Mouse (Mus musculus): ENCODE measurements around the gene Zfp536. TPM values are rescaled to one million over a fixed set of nuclear protein-coding genes. Genes with fewer than 3 reads are reported as not detected.

Zfp536 gene
- total RNA-seq, 2 experiments from 2014 or later: 32.0 to 38.0 TPM

DNA sequence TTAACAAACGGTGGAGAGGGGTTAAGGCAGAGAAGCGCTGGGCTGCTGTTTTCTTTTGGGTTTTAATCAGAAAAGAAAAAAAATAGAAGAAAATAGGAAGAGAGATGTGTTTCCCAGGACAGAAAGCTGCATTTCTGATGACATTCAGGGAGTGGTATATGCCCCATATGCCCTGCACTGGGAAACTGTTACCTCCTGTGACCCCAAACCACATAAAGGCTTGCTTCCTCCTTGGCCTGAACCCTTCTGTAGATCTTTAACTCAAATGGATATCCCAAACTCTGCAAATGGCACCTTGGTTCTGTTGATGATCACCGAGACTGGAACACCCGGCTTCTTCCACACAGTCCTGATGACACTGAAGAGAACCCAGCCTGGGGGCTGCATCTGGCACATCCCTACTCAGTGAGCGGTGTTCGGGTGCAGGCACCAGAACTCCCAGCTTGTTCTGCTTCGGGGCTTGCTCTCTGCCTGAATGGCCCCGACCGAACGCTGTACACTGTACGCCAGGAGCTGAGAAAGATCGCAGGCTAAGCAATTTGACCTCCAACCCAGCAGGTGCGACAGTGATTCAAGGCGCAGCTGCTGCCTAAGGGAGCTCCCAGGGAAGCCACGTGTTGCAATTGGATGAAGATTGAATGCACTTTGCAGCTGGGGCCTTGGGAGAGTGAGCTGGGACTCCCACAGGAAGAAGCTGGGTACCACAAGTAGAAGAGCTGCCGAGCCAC is 334.2 kb downstream of the Zfp536 start:
- no peak for DNase-seq (ENCODE audit: low spot score in 2 of 2)
- intact Hi-C loops (cut with DNase I): no loop called here

GRCm38 (mm10) chr7:37437887-37438286 is 335.6 kb downstream of the Zfp536 start:
- DNase-seq (ENCODE audit: low spot score in 2 of 2): no peak
- intact Hi-C loops (cut with DNase I): no loop called here

- intact Hi-C loops (cut with DNase I): no loop called here
- no peak for DNase-seq (ENCODE audit: low spot score in 2 of 2)
Observed at GRCm38 (mm10) chr7:37433156-37433555, 340.3 kb downstream of the Zfp536 start.

- intact Hi-C loops (cut with DNase I): no loop called here
- no peak for DNase-seq (ENCODE audit: low spot score in 2 of 2)
Observed at GRCm38 (mm10) chr7:37431471-37431870, 342.0 kb downstream of the Zfp536 start.

DNA sequence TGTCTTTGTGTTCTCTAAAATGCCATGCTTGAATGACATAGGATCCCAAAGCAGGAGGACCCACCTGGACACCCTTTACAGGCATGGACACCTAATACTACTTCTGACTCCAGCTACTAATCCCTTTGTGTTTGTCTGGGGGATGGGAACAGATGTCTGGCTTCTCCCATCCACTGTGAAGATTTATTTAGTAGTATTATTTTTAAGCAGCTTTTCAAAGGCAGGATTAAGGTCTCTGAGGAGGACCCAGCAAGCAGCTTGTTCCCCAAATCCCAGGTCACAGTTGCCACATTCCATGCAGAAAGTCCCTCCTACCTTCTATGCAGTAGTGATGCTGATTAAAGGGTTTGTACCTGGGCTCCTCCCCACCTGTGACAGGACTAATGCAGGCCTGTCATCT is 347.4 kb downstream of the Zfp536 start:
- intact Hi-C loops (cut with DNase I): no loop called here
- no peak for DNase-seq (ENCODE audit: low spot score in 2 of 2)

DNA sequence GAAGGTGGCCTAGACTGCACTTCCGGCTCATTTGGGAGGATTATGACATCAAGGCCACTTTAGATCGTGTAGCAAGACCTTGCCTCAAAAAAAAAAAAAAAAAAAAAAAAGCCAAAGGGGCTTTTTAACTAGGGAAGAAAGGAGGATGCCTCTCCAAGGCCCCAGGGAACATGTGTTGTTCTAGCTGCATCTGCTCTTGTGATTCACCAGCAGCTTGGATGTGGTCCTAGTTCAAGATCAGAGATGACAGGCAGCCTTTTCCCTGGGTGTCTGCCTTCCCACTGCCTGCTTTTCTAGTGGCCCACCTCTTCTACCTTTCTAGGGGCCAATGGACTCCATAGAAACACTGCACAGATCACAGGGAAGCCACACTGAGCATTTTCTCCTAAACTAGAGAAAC is 350.5 kb downstream of the Zfp536 start:
- intact Hi-C loops (cut with DNase I): no loop called here
- peak in 1 of 2 experiments; percentile 14 for DNase-seq (ENCODE audit: low spot score in 2 of 2)

Other genes starting within 250 kb of the Zfp536 start
- gene Uri1, start 249.9 kb upstream of the Zfp536 start, total RNA-seq (2021): 10 to 100 TPM; 35.9 to 48.3 TPM

All from left cerebral cortex, postnatal 25 days (tissue).